Mouse (Mus musculus): ENCODE results near the gene Psmc3ip.

DNA sequence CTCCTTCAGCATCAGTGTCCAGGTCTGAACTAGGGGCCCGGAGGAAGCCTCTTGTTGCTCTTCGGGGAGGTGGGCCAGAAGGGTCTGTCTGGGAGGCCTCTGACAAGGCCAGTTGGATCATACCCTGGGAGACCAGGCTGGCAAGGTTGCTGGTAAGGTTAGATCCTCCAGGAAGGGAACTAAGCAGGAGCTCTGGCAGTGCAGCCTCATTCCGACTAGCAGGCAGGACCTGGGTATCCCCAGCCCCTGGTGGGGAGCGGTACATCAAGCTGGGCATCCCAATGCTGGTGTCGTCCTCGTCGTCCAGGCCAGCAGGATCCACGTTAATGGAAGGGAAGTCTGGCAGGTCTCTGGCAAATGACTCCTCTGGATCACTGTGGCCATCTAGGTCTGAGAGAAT is 3.0 kb upstream of the Psmc3ip start:
- TF ChIP-seq CTCF (IDR thresholded peaks at IDR 0.05), result no peak
- TF ChIP-seq EP300 (IDR thresholded peaks at IDR 0.05), result no peak

Measured in lung, postnatal 0 days (tissue).